Mouse (Mus musculus) cerebral cortex, adult 2 months (tissue): ENCODE results near the gene Wdfy4.

Source experiments
- WGBS: fragments of 180-500 bp; shearing (Covaris S2); methylation state at CpG from one replicate; pipeline ENCODE4 v1.1.7; 2018; 5-methylcytosine and 5-hydroxymethylcytosine counted together

Gene Wdfy4

DNA sequence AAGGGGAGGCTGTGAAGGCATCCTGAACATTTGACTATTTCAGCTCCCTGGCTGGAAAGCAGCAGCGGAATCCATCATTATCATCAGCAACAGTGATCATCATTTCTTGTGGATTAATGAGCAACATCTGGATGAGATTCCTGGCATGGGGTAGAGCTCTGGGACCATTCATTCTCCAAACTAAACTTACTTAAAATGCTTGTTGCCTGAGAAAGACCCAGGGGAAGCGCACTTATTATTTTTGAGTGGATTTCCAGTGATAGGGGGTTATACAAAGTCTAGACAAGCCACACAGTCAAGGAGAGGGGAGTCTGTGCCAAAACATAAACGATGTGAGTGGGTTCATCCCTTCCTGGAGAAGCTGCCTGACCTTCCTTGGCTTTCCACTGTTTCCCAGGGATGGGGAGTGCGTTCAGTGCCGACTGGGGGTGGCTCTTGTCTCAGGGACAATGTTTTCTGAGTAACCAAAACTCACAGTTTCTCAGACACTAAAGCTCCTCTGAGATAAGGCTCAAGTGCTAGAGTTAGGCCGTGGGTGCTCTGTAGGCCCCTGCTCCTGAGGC, 201.1 kb downstream of the Wdfy4 start:
- WGBS: 80% methylated on average over 6 of the region's 6 CpGs

DNA sequence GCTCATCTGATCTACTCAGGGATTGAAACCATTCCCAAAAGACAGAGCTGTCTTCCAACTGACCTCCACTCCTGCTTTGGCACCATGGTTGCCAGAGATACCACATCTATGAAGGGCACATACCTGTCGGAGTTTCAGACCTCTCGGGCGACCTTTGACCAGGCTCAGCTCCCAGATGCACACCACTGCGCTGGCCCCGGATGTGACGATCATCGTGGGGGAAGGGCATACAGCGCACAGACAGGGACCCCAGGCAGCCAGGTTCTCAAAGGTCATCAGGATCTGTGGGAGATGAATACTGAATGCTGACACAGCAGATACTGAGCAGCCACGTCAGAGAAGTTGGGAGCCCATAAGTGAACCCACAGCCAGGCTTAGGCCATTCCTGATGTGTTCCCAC, 214.6 kb downstream of the Wdfy4 start:
- WGBS: 88% methylated on average over 9 of the region's 9 CpGs

DNA sequence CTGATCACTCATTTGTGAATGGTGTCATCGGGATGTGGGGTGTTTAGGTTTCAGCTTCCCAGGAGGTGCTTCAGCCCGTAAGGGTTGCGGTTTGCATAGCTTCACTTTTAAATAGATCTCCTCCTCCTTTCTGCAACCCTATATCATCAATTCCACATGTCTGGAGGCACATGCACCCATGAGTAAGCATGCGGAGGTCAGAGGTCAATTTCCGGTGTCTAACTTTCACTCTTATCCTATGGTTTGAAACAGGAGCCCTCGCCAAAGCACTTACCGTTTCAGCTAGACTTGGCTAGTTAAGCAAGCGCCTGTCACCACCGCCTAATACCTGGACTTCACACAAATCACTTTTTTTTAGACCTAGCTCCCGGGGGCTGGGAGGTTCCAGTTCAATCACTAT, 220.6 kb downstream of the Wdfy4 start:
- WGBS: 93% methylated on average over 10 of the region's 10 CpGs

DNA sequence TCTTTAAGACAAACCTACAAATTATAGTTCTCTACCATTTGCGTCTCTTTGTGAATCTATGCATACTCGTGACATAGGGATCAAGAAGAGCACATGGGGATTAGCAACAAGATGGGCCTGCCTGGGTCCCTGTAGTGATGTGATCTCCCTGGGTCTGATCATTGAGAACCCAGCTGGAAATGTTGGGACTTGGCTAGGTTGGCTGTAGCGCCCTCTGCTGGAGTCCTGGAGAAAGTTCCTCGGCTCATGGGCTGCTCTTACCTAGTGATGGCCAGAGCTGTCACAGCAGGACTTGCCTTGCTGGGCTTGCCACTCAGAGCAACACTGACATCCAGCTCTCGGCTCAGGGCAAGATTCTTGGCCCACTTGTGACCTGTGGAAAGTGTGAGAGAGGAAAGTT, 224.8 kb downstream of the Wdfy4 start:
- 47% methylated on average over 5 of the region's 5 CpGs for WGBS

DNA sequence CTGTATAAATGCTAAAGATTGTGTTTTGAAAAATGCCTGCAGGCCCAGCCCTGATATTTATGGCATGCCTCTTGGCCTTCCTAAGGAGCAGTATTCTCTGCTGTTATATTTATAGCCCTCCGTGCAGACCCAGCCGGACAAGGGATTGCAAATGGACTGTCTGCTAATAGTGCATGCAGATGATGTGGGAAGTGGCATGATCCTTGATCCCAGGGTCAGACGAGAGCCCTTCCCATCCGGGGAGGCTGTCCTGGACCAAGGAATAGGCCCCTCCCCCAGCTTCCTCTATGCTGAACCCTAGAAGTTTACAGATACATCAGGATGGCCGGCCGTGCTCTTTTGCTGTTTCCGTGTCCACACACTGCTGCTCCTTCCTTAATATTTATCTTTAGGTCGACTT, 226.6 kb downstream of the Wdfy4 start:
- WGBS: 82% methylated on average over 8 of the region's 8 CpGs

DNA sequence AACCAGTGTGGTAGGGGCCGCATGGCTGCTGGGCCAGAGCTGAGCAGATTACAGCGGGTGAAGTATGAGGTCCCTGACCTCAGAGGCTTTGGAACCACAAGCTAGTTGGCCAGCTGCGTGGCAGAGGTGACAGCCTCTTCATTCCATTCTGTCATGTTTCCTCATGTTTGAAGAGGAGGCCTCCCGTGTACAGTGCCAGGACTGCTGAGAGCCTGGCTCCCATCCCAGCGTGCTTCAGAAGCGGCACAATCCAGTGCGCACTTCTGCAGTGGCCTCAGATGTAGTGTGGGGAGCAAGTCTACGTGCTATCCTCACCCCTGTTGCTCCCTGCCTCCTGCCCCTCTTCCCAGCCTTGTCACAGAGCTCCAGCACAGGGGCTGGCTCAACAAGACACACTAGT, 228.8 kb downstream of the Wdfy4 start:
- 39% methylated on average over 8 of the region's 8 CpGs for WGBS

DNA sequence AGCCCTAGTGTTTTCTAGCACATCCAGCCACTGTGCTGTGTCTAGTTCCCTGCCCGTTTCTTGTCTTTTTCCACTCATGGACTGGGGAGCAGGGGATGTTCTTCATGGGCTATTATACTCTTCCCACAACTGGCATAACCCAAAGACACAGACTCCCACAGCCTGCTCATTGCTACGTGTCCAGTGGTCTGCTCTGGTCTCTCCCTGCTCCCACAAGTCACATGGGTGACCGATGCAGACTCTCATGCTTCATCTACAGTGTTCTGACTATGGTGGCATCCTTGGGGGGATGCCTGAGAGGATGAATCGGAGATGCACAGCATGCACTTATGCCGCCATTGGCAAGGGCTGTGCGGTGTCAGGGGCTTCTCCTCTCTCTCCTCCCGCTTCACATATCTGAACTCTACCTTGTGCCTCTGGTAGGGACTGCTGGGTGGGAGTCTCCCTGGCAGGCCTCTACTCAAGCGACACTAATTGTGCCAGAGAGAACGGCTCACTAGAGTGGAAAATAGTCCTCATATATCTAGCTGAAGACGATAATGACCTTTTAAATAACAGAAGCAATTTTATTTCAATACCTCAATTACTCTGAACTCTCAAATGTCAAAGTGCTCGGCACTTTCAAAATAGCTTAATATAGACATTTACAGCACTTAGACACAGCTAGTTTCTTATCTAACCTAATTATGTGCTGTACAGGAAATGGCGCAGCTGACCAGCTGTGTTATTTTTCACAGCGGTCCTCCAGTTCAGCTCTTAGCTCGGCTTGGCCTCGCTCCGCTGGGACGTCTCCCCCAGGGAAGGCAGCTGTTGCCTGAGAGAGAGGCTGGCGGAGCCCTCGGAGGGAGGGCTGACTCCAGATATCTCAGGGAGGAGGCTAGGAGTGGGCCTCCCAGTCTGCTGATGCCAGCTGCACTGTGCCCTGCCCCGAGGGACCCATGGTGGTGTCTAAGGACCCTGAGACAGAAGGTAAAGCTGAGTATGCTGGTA, 234.7 kb downstream of the Wdfy4 start:
- WGBS: 66% methylated on average over 20 of the region's 20 CpGs

DNA sequence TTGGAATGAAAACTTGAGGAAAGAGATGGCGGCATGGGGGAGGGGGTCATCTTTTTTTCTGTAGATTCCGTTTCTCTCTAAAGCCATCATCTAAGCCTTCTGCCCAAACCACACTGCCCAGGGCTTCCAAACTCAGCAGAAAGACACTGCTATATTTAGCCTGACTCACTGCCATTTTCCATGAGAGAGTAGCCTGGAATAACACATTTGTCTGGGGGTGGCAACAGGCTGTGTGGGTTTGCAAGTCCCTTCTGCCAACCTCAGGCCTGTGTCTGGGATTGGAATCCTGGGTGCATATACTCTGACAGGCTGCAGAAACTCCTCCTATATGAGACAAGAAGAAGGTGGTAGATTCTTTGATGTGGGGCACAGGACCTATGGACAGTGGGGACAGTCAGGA, 237.8 kb downstream of the Wdfy4 start:
- WGBS: 59% methylated on average over 2 of the region's 2 CpGs

DNA sequence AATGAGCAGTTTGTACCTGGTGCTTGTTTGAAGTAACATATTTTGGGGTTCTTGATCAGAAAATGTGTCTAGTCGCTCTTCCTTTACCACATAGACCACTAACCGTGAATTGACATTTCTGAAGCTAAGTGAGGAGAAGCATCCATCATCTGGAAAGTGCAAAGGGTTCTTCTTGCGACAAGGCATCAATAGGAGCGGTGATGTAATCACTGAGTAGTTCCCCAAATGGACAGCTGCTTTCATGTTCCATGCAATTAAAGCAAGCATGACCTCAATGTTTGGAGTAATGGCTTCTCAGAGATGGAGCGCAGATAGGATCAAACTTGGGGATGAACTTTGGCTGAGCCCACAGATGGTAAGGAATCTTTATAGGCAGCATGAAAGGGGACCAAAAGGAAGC, 246.1 kb downstream of the Wdfy4 start:
- WGBS: 87% methylated on average over 5 of the region's 5 CpGs

DNA sequence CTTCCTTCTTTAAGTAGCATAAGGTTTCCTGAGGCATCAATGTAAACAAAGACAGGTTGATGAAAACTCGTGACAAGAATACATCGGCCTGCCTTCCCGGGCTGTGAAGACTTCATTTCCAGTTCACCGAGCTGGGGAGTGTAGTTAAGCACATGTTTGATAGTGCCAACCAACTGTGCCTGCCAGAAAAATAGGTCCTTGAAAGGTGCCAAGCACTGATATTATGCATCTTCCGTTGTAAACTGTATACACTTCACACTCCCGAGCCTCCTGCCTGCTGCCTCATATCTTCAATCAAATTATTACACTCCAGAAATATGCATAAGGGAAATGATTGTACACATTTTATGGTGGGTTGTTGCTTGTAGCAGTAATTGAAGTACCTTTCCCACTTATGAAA, 251.2 kb downstream of the Wdfy4 start:
- WGBS: 58% methylated on average over 6 of the region's 6 CpGs

DNA sequence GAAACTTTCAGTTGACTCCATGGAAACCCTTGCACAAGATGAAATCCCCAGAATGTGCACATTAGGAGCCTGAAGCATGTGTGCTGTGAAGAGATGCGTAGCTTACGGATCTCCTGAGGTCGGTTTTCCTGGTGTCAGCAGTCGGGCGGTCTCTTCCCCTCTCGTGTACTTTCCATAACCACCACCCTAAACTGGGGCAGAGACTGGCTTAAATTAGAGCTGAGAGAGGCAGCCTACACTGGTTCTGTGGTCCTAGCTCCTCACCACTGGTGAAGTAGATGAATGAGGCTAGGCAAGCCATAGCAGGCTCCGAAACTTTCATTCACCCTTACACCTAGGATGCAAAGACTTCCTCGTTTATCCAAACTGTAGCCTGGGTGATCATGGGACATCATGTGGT, 253.1 kb downstream of the Wdfy4 start:
- 58% methylated on average over 8 of the region's 8 CpGs for WGBS

DNA sequence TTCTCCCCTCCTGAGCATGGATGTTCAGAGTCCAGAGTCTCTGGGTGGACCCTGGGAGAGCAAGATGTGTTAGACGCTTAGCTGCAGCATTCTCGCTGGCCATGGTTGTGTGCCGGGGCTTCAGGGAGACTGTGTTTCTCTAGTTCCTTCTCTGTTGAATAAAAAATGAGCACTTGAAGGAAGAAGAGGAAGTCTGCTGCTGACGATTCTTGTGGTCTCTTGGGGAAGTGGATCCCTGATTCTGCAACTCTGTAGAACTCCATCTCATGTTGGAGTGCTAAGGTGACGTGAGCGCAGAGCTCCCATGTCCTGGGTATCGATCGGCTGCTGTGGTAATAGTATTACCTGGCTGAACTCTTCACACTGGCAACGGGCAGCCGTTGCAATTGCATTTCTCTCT, 253.6 kb downstream of the Wdfy4 start:
- 79% methylated on average over 10 of the region's 10 CpGs for WGBS

DNA sequence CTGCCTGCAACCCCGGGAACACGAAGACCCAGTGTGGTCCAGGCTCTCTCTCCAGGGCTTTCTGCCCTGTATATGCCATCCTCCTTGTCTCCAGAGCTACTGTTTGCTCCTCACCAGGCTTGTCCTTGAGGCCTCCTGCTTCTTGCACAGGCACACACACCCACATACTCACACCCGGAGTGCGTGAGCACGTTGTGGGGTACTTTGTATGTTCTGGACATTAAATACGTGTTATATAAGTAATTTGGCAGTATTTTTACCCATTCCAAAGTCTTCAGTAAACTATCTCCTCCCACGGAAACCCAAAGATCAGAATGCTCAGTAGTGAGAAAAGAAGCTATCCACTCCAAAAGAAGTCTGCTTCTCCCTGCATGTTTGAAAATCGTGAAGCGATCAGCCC, 261.4 kb downstream of the Wdfy4 start:
- WGBS: 56% methylated on average over 9 of the region's 9 CpGs

DNA sequence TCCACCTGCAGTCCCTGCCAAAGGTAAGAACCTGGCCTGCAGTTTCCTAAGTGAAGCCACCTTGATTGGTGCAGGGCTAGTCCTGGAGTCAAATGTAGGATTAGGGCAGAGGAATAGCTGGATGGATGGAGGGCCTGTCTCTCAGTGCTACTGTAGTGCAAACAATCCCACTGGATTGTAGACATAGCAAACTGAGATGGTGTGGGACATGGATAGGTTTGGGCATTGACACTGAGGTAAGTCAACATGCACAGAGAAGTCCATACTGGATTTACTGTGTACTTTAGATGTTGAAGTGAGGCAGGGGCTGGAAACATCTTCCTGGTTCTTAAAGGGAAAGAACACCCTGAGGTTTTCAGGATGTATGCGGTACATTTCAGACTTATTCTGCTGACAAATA, 267.4 kb downstream of the Wdfy4 start:
- WGBS: 98% methylated on average over 1 of the region's 1 CpGs

DNA sequence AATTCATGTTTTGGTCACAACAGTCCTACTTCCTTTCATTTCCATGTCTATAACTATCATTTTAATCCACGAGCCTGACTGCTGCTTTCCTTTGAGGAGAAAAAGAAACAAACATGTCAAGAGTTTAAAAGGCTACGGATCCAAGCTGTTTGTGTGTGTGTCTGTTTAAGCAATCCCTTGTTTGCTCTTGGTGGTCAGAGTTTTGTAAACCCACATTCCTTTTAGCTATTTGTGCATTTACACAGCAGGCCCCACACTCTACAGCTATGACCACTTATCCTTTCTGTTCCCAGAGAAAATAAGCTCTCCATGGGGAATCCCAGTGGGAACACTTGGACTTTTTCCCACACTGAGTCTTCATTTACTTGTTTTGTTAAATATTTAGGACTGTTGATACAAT, 269.9 kb downstream of the Wdfy4 start:
- WGBS: 81% methylated on average over 2 of the region's 2 CpGs

DNA sequence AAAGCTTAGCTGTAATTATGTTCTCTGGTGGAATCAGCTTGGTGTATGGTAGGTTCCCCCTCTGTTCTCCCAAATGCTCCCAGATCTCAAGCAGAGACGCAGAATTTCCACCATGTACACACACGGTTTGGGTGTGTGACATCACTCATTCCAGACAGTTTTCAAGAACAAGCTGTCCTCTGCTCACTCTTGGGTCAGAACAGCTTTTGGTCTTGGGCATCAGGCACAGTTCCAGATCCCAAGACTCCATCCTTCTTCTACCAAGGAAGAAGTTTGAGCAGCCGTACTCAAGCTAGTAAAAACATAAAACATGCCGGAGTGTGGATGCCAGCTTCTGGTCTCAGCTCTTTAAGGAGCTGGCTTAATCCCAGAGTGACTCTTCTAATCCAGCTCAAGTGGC, 274.1 kb downstream of the Wdfy4 start:
- WGBS: 85% methylated on average over 4 of the region's 4 CpGs
